18 mouse cellular contexts compared by ENCODE assay signal in the genomic region with DNA sequence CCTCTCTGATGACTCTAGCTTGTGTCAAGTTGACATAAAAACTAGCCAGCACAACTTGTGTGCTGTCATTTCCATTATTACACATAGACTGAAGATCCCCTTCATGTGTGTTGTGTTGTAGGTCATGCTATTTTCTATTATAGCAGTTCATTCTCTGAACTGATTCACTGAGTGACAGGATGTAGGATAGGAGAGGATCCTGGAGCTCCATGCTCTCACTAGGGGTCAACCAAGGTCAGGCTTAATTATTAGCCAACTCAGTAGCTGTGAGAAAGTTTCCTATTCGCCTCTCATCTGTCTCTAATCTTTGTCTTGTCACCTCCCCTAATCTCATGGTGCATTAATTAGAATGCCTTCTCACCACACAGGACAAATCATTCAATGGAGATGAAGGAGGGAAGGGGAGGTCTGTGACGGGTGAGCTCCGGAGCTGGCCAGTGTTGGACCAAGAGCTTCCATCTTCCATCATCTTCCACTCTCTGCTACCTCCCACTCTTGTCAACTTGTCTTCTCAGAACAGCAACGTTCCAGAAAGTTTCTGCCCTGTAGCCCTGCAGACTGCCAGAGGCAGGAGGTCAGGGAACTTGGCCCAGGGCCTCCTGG.
"Had no signal": no experiment of that assay in that cellular context is flagged by ENCODE, and none has a peak within 500 bp of the region (broad histone marks: within the 10 kb centered on the region; RNA-seq: fewer than 3 reads in every experiment).

No protein-coding gene starts in this region.

- H3K9ac ChIP-seq: intestine, embryonic 15.5 days; limb, embryonic 13.5 days; liver, embryonic 14.5 days; liver, postnatal 0 days; lung, embryonic 14.5 days; midbrain, embryonic 13.5 days; stomach, embryonic 15.5 days had no signal

- H3K4me1 ChIP-seq: intestine, embryonic 15.5 days; limb, embryonic 13.5 days; midbrain, embryonic 13.5 days; stomach, embryonic 15.5 days had no signal

- ATAC-seq: hindbrain, embryonic 16.5 days; intestine, embryonic 15.5 days; liver, postnatal 0 days; lung, postnatal 0 days; midbrain, embryonic 13.5 days; midbrain, embryonic 16.5 days had no signal

- DNase-seq: layer of hippocampus, adult 9-11 months; liver, postnatal 0 days; lung, embryonic 14.5 days; right cerebral cortex, postnatal 25 days; spleen, adult 18-20 months; thymus, postnatal 25 days had no signal

- H3K4me2 ChIP-seq: intestine, embryonic 15.5 days; limb, embryonic 13.5 days; liver, embryonic 11.5 days; lung, embryonic 14.5 days; midbrain, embryonic 13.5 days; stomach, embryonic 15.5 days had no signal

- H3K27ac ChIP-seq: intestine, embryonic 15.5 days; layer of hippocampus, adult 2 months; limb, embryonic 10.5 days; limb, embryonic 13.5 days; liver, embryonic 14.5 days; macrophage; midbrain, embryonic 13.5 days; stomach, embryonic 15.5 days had no signal

- H3K4me3 ChIP-seq: intestine, embryonic 15.5 days; layer of hippocampus, adult 2 months; limb, embryonic 10.5 days; limb, embryonic 13.5 days; midbrain, embryonic 13.5 days; stomach, embryonic 15.5 days had no signal

- H3K9me3 ChIP-seq: intestine, embryonic 15.5 days; limb, embryonic 10.5 days; limb, embryonic 13.5 days; midbrain, embryonic 13.5 days; stomach, embryonic 15.5 days had no signal

- H3K27me3 ChIP-seq: intestine, embryonic 15.5 days; limb, embryonic 13.5 days; stomach, embryonic 15.5 days had no signal

- H3K36me3 ChIP-seq: intestine, embryonic 15.5 days; limb, embryonic 10.5 days; limb, embryonic 13.5 days; midbrain, embryonic 13.5 days; stomach, embryonic 15.5 days had no signal
